In genomic region chr13:5779410-5779809, GRCm38 (mm10) we compare ENCODE assay signal across 10 mouse cellular contexts.
A peak's percentile ranks its signal among the peaks of the same experiment; 100 is the strongest.
DNase-seq lines count a peak whose midpoint lies in the region; ATAC-seq lines count a peak whose summit lies in the region.
"Had no signal": no experiment of that assay in that cellular context is flagged by ENCODE, and none has a peak within 500 bp of the region (broad histone marks: within the 10 kb centered on the region; RNA-seq: fewer than 3 reads in every experiment).

No protein-coding gene starts in this region.

- H3K4me2 ChIP-seq in hindbrain, embryonic 14.5 days (replicated peaks) = no peak overlapping the region
- no peak overlapping the region for H3K4me2 ChIP-seq in hindbrain, embryonic 13.5 days
- H3K4me2 ChIP-seq: heart, embryonic 13.5 days had no signal

- DNase-seq in hindbrain, embryonic 14.5 days (ENCODE audit: low spot score) = peak; percentile 64
- DNase-seq in A20 (ENCODE audit: low read depth, low spot score) (peak; percentile 11), MN1 (ENCODE audit: low spot score) (peak; percentile 21)
- DNase-seq in testis, postnatal 10 days (ENCODE audit: low spot score) = no peak
- no peak for DNase-seq in left cerebral cortex, adult 8-10 months (ENCODE audit: low spot score in 2 of 2)
- no peak for DNase-seq in adrenal gland, postnatal 25 days
- DNase-seq: right cerebral cortex, postnatal 25 days had no signal

- H3K27me3 ChIP-seq in hindbrain, embryonic 14.5 days (ENCODE audit: control insufficient read depth, insufficient read depth, low read length) = no peaks in the 10 kb centered on the region
- H3K27me3 ChIP-seq in hindbrain, embryonic 13.5 days = no peaks in the 10 kb centered on the region
- H3K27me3 ChIP-seq: heart, embryonic 13.5 days had no signal

- H3K27ac ChIP-seq in hindbrain, embryonic 14.5 days = no peak overlapping the region
- H3K27ac ChIP-seq in hindbrain, embryonic 13.5 days = no peak overlapping the region
- H3K27ac ChIP-seq: heart, embryonic 13.5 days had no signal

- no peaks in the 10 kb centered on the region for H3K4me1 ChIP-seq in hindbrain, embryonic 14.5 days (replicated peaks; ENCODE audit: control insufficient read depth, insufficient read depth, low read length)
- H3K4me1 ChIP-seq in hindbrain, embryonic 13.5 days (replicated peaks) = no peaks in the 10 kb centered on the region

- ATAC-seq in hindbrain, embryonic 14.5 days (ENCODE audit: low FRiP score) = peak; percentile 53; the same call in 1 of the 2 replicates
- no peak for ATAC-seq in hindbrain, embryonic 13.5 days (ENCODE audit: low FRiP score)
- ATAC-seq in hematopoietic stem cell, adult 5-6 weeks (replicated peaks in 1 of 2; ENCODE audit: insufficient read depth in 1 of 2, low FRiP score in 2 of 2, low TSS enrichment in 1 of 2, low read depth in 1 of 2, poor library complexity in 2 of 2, severe bottlenecking in 2 of 2) = peak; percentile 86 to 94

- H3K4me3 ChIP-seq in hindbrain, embryonic 14.5 days (replicated peaks; ENCODE audit: low read length) = no peak overlapping the region
- H3K4me3 ChIP-seq in hindbrain, embryonic 13.5 days = no peak overlapping the region
- H3K4me3 ChIP-seq: heart, embryonic 13.5 days had no signal

- no peaks in the 10 kb centered on the region for H3K36me3 ChIP-seq in hindbrain, embryonic 14.5 days (replicated peaks; ENCODE audit: control insufficient read depth, insufficient read depth)
- no peaks in the 10 kb centered on the region for H3K36me3 ChIP-seq in hindbrain, embryonic 13.5 days
- H3K36me3 ChIP-seq: heart, embryonic 13.5 days had no signal

- H3K9ac ChIP-seq in hindbrain, embryonic 14.5 days = no peak overlapping the region
- H3K9ac ChIP-seq in hindbrain, embryonic 13.5 days = no peak overlapping the region
- H3K9ac ChIP-seq: heart, embryonic 13.5 days had no signal

- H3K9me3 ChIP-seq in hindbrain, embryonic 14.5 days (ENCODE audit: control insufficient read depth, low read length) = no peaks in the 10 kb centered on the region
- no peaks in the 10 kb centered on the region for H3K9me3 ChIP-seq in hindbrain, embryonic 13.5 days
- H3K9me3 ChIP-seq: heart, embryonic 13.5 days had no signal

- WGBS in hindbrain, embryonic 14.5 days = 28% methylated on average over 4 of the region's 4 CpGs
- WGBS in hindbrain, embryonic 13.5 days = 40% methylated on average over 4 of the region's 4 CpGs

Comparison
In these comparisons a context has a peak if more than half of its experiments do, and no peak if none do; other contexts are left out.
1. DNase-seq: peak in hindbrain, embryonic 14.5 days (single experiment), A20 (single experiment) and MN1 (single experiment); none in testis, postnatal 10 days (single experiment), left cerebral cortex, adult 8-10 months (0 of 2) and adrenal gland, postnatal 25 days (single experiment).